Mouse (Mus musculus) T-helper 2 cell (primary cell): ENCODE results near the gene Pea15a.
"Not testable (repeated sequence)": the region's sequence is repeated elsewhere in the genome, so short reads cannot be mapped to it uniquely, and the experiment has no call there.

Experiments
- in situ Hi-C: fragments of 300-600 bp; cut with MboI, MseI; formaldehyde crosslinking; loops from one replicate; pipeline ENCODE4 v1.15.1; 2025; ENCODE audit warnings: high pct_unique_total_duplicates

Pea15a gene

DNA sequence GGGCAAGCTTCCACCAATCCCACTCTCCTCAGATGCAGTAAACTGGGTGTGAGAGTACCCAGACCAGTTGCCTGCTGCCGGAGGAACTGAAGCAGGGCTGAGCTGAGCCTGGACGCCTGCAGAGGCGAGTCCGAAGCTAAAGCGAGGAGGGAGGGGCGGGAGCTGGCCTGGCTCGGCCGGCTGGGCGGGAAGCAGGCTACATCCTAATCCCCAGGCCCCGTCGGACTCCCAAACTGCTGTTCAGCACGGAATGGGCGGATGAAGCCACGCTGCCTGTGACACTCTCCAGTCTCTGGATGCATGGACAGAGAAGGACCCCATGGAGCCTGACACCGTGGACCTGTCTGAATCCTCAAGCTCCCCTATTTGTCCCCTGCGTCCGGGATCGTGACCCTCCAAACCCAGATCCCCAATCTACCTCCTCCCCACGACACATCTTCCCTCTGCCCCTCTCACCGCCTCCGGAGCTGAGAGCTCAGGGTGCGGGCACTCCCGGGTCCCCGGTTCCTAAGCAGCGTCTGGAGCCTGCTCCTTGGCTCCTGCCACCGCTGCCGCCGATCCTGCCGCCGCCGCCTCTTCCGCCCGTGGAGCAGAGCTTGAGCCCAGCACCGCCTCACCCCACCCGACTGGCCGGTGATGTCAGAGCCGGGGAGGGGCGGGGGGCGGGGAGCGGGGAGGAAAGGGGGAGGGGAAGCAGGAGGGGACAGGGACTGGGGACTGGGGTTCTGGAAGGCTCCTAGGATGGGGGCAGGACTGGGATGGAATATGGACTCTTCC is at the start of gene Pea15a:
TSS of gene Pea15a (minus strand) at position 664 of the 777 bp plus-strand sequence.
- in situ Hi-C loops, result loop anchor here (25.0 kb wide), 1 partner anchor 1344 kb away; the partner anchor contains the start of gene Atf6

DNA sequence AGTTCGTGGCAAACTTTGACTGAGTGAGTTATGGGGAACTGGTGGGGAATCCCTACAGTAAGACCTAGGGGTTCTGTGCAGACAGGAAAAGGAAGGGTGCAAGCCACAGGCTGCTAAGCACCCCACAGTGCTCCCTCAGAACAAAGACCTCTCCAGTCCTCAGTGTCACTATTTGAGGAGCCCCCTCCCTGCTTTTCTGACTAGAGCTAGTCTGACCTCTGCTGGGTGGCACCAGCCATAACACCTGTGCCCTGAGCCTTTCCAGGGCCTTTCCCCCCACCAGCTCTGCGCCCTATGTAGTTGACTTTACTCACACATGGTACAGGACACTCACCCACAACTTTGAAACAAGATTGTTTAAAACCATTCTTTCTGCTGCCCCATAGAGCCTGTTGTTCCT is 41.1 kb upstream of the Pea15a start:
- in situ Hi-C loops, result no loop called here

DNA sequence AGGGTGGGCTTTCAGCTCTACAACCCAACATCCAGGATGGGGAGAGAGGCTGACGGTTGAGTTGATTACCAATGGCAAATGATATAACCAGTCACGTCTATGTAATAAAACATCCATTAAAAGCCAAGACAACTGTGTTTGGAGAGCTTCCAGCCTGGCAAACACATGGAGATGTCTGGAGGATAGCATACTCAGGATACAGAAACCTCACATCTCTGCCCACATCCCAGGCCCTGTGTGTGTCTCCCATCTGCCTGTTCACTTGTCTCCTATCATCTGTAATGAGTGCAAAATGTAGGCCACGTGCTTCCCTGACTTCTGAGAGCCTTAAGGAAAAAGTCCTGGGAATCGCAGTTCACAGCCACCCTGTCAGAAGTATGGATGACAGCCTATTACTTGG is 40.6 kb upstream of the Pea15a start:
- in situ Hi-C loops, result no loop called here

DNA sequence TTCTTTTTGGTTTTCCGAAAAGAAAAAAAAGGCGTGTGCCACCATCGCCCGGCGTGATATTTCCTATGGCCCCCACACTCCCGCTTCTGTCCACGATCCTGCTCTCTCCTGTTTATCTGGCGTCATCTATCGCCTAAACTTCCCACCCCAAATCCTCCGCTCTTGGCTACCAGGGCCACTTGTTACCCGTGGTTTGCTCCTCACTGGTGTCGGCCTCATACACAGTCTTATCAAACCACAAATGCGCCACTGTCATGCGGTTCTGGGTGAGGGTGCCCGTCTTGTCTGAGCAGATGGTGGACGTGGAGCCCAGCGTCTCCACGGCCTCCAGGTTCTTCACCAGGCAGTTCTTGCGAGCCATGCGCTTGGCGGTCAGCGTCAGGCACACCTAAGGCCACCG is 38.0 kb upstream of the Pea15a start:
- in situ Hi-C loops, result not testable (repeated sequence)

DNA sequence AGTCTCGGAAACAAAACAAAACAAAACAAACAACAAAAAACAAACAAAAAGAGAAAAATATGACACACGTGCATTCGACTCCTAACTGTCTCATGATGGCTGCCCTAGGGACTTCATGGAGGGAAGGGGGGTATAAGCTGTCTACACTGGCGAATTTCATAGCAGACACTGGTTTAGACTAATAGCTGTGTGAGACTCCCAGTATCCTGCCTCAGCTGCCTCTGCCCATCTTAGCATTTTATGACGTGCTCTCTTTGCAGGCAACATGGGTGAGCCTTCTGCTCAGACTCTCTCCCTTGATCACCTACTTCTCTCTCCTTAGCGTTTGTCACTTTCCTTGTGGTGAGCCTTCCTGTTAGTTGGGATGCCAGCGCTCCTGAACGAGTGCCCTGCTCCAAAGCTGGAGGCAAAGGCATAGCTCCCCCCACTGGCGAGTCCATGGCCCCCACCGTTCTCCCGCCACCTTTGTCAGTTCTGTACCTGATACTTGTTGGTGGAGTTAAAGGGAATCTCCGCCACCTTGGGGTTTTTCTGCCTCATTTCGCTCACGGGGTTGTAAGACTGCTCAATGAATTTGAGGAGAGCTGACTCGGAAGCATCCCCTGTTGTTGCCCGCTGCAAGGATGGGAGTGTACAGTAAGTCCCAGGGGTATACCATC is 37.1 kb upstream of the Pea15a start:
- in situ Hi-C loops, result no loop called here

DNA sequence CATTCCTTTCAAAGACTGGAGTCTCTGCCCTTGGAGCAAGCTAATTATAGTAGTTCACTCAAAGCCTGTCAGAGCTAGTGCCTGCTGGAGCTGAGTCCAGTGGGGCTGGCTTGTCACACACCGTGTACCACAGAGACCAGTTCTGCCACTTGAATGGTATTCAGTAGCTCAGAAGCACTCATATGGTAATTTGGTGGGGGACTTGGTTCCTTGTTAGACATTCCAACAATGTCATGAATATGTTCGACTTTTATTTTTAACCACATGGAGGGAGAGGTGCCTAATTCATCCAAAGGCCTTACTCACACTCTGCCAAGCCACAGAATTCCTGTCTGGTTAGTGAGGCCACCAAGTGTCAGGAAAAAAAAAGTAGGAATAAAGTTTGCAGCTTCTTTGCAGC is 35.8 kb upstream of the Pea15a start:
- in situ Hi-C loops, result no loop called here

GRCm38 (mm10) chr1:172240945-172241708 is 34.5 kb upstream of the Pea15a start:
- in situ Hi-C loops, result no loop called here

DNA sequence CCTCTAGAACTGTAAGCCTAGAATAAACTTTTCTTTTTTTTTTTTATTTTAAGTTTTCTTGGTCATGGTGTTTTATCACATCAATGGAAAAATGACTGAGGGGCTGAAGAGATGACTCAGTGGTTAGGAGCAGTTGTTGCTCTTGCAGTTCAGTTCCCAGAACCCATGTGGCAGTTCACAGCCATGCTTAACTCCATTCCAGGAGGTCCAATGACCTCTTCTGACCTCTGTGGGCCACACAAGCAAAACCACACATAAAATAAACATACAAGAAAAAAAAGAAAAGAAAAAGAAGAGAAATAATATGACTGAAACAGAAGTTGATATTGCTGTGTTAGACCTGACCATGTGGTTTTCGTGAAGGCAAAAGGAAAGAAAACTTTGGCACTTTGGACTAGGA is 22.6 kb upstream of the Pea15a start:
- in situ Hi-C loops, result no loop called here

- in situ Hi-C loops, result no loop called here
These were observed 21.6 kb upstream of the Pea15a start for GRCm38 (mm10) chr1:172228209-172228608.

DNA sequence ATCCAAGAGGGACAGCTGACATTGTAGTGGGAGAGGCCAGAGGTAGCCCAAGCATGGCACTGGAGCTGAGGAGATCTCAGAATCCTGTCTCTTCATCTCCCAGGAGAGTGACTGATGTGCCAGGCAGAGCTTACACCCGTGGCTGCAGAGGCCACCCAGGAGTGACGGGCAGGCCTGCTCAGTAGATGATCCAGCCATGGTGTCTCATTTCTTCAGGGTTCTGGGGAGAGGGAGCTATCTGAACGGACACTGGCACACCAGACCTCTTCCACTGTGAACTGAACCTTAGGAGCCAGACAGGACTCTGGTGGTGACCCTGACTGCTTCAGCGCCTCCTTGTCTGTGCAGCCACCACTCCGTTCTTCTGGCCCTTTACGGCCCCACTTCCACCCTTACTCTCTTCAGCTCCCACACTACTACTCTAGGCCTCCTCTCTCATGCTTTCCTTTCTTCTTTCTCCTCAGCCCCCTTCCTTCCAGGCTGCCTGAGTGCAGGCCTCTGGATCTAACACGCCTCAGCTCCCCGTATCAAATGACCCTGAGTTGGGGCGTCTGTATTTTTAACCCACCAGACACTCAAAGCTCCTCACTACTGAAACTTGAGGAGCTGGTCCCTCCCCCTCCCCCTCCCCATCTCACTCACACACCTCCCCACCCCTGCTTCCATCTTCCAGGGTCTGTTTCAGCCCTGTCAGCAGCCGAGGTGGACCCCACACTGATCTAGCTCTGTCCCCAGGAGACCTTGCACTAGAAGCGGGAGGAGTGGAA is 14.9 kb upstream of the Pea15a start:
- in situ Hi-C loops, result loop anchor here (25.0 kb wide), 1 partner anchor 1359 kb away; the partner anchor contains the start of gene Atf6

- in situ Hi-C loops, result loop anchor here (25.0 kb wide), 1 partner anchor 1358 kb away; the partner anchor contains the start of gene Atf6
These were observed 13.8 kb upstream of the Pea15a start for GRCm38 (mm10) chr1:172220414-172220813.

GRCm38 (mm10) chr1:172219451-172220406 is 13.1 kb upstream of the Pea15a start, which contains the start of gene Casq1:
Casq1 (minus strand) TSS chr1:172219868.
- in situ Hi-C loops, result loop anchor here (25.0 kb wide), 1 partner anchor 1357 kb away; the partner anchor contains the start of gene Atf6

DNA sequence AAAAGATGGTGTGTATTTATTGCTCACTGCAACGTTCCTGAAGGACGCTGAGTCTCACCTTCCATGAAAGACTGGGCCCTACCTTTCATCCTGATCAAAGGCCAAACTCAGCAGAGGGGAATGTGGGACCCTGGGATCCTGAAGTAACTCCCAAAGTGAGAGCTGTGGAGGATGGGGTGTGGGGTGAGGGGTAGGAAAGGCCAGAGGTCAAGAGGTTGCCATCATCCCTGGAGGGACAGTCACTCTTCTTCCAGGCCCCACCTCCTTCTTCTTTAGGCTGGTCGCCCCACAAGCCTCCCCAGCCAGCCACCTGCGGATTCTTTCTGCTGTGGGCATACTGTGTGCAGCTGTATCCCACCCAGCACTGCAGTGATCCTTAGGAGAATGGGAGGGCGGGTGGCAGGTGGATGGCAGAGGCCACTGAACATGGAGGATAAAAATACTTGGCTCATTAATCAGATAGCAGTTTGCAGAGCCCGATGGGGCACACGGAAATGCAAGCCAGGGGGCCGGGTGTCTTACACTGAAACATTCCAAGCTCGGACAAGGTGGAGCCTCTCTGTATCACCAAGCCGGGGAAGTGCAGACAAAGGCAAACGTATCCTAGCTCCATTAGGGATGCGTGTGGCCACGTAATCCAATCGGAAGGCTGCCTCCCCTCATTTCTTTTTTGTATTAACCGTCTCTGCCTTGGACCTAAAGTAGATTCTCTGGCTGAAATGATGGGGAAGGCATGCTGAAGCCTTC is 11.7 kb upstream of the Pea15a start:
- in situ Hi-C loops, result loop anchor here (25.0 kb wide), 1 partner anchor 1356 kb away; the partner anchor contains the start of gene Atf6

DNA sequence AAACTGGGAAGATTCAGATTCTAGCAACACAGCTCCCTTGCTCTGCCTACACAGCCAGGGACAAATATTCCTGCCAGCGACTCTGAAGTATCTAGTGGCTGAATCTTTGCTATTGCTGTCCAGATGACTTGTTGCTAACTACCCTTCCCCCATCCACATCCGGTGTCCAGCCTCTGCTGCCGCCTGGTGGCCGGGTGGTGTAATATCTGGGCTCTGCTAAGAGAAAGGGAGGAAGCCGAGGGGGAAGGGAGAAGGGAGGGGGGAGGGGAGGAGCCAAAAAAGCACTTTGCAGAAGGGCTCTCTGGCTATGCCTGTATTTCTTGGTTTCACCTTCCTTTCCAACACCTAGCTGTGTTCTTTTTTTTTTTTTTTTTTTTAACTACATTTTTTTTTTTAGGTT is 10.5 kb upstream of the Pea15a start:
- in situ Hi-C loops, result loop anchor here (25.0 kb wide), 1 partner anchor 1355 kb away; the partner anchor contains the start of gene Atf6

GRCm38 (mm10) chr1:172214748-172215147 is 8.1 kb upstream of the Pea15a start:
- in situ Hi-C loops, result loop anchor here (25.0 kb wide), 1 partner anchor 1352 kb away; the partner anchor contains the start of gene Atf6

- in situ Hi-C loops, result loop anchor here (25.0 kb wide), 1 partner anchor 1351 kb away; the partner anchor contains the start of gene Atf6
These were observed 7.2 kb upstream of the Pea15a start for GRCm38 (mm10) chr1:172213771-172214170.

GRCm38 (mm10) chr1:172212776-172213175 is 6.2 kb upstream of the Pea15a start:
- in situ Hi-C loops, result loop anchor here (25.0 kb wide), 1 partner anchor 1350 kb away; the partner anchor contains the start of gene Atf6

- in situ Hi-C loops, result loop anchor here (25.0 kb wide), 1 partner anchor 1345 kb away; the partner anchor contains the start of gene Atf6
These were observed 544 bp upstream of the Pea15a start for GRCm38 (mm10) chr1:172207111-172207584.

DNA sequence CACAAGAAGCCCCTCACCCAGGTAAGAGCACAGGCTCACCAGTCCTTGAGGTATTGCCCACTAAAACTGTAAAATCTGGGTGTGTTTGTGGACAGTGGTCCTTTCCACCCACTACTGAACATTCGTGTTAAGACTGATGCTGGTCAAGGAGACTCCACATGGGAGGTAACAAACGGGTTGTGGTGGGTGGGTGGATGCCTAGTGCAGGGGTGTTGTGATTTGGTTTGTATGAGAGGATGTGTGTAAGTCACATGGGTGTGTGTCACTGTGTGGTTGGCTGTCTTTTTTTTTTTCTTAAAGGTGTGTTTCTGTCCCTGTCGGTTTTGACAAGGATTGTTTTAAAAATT is 890 bp downstream of the Pea15a start:
- in situ Hi-C loops, result loop anchor here (25.0 kb wide), 1 partner anchor 1343 kb away; the partner anchor contains the start of gene Atf6
